Mouse (Mus musculus) ES-E14 (cell line): Measurements from ENCODE around the gene Nasp. TPM values are rescaled to one million over a fixed set of nuclear protein-coding genes. Genes with fewer than 3 reads are reported as not detected.
A peak's percentile ranks its signal among the peaks of the same experiment; 100 is the strongest.

ENCODE experiments used
- DNase-seq: peaks from one replicate; pipeline ENCODE4 v3.0.0-alpha.2; 2013; ENCODE audit warnings: low read depth, low spot score
- H3K27ac ChIP-seq: 2 replicates; pipeline ENCODE4 v1.5.1; 2012; ENCODE audit warnings: low read depth, mild to moderate bottlenecking, low read length, moderate library complexity, mixed read lengths; ENCODE audit not compliant: poor library complexity, insufficient read depth, severe bottlenecking
- H3K36me3 ChIP-seq: 2 replicates; pipeline ENCODE4 v1.6.1; 2012; ENCODE audit warnings: mild to moderate bottlenecking, low read length, moderate library complexity, mixed read lengths; ENCODE audit not compliant: control insufficient read depth, poor library complexity, insufficient read depth, severe bottlenecking
- H3K4me1 ChIP-seq, 2 experiments: fragments of 150-350 bp in 1 of 2; sonication (generic) in 1 of 2; 2 replicates each; pipeline ENCODE4 v1.6.1; 2012; ENCODE audit warnings: low read length in 2 of 2, mild to moderate bottlenecking in 1 of 2, mixed read lengths in 1 of 2; ENCODE audit not compliant: control insufficient read depth in 2 of 2, insufficient read depth in 2 of 2, poor library complexity in 1 of 2
- H3K4me3 ChIP-seq, 2 experiments: fragments of 150-350 bp in 1 of 2; sonication (generic) in 1 of 2; 2 replicates each; pipeline ENCODE4 v1.5.1; 2012; ENCODE audit warnings: low read length in 2 of 2, low read depth in 1 of 2, mild to moderate bottlenecking in 1 of 2, mixed read lengths in 1 of 2; ENCODE audit not compliant: insufficient read depth in 1 of 2, poor library complexity in 1 of 2, severe bottlenecking in 1 of 2
- H3K9ac ChIP-seq: 2 replicates; pipeline ENCODE4 v1.6.1; 2012; ENCODE audit warnings: low read depth, mild to moderate bottlenecking, low read length, mixed read lengths; ENCODE audit not compliant: poor library complexity, insufficient read depth, severe bottlenecking
- H3K9me3 ChIP-seq: fragments of 150-350 bp; sonication (generic); 2 replicates; pipeline ENCODE4 v1.6.1; 2012; ENCODE audit warnings: low read depth, mild to moderate bottlenecking, low read length; ENCODE audit not compliant: control insufficient read depth, insufficient read depth
- CHD2 ChIP-seq: IDR thresholded peaks from 2 replicates; pipeline ENCODE4 v1.6.1; 2014; ENCODE audit warnings: mild to moderate bottlenecking, low read depth, low read length, inconsistent platforms
- HCFC1 ChIP-seq: IDR thresholded peaks from 2 replicates; pipeline ENCODE4 v1.6.1; 2012; ENCODE audit warnings: low read length, inconsistent platforms, borderline replicate concordance; ENCODE audit not compliant: insufficient read depth
- MAFK ChIP-seq: IDR thresholded peaks from 2 replicates; pipeline ENCODE4 v1.6.1; 2014; ENCODE audit warnings: mild to moderate bottlenecking, low read depth, low read length, inconsistent platforms; ENCODE audit not compliant: insufficient read depth
- ZC3H11A ChIP-seq: IDR thresholded peaks from 2 replicates; pipeline ENCODE4 v1.6.1; 2012; ENCODE audit warnings: low read depth, mild to moderate bottlenecking, inconsistent platforms, low read length, borderline replicate concordance
- ZNF384 ChIP-seq: IDR thresholded peaks from 2 replicates; pipeline ENCODE4 v1.6.1; 2012; ENCODE audit warnings: low read depth, low read length, inconsistent platforms
- in situ Hi-C, 2 experiments: fragments of 600-800 bp; cut with MboI; formaldehyde crosslinking; loops; one replicate each; pipeline ENCODE4 v1.15.1; 2025; ENCODE audit warnings: low sequenced_read_pairs in 2 of 2, inconsistent platforms in 1 of 2; ENCODE audit not compliant: unreplicated experiment in 2 of 2
- total RNA-seq: library from RNA; depleted of rRNA; stranded (reverse); fragments of 300-350 nt; gene quantifications from 2 replicates; pipeline ENCODE4 v1.2.3, GENCODE M21; 2012

The Nasp gene
- total RNA-seq, 1 experiment = 342 TPM

DNA sequence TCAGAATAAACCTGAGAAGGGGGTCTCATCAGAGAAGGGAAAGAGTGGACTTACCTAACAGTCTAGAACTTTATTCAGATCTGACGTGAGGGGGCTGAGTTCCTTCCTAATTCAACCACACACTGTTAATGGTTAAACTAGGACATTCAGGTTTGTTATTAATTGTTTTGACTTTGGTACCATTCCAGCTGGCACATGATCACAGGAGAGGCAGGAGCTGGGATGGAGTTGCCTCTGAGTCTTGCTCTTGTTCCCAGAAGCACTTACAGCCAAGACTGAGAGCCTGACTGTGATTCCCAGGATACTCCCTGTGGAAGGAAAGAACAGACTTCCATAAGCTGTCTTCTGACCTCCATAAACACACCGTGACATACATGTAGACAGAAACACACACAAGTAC, 31.7 kb upstream of the Nasp start:
- H3K4me3 ChIP-seq = no peak overlapping the region
- in situ Hi-C loops = no loop called here
- peaks cover 12 to 19% of the 10 kb centered on the region in 2 experiments for H3K4me1 ChIP-seq
- H3K9ac ChIP-seq = no peak overlapping the region
- H3K36me3 ChIP-seq = no peaks in the 10 kb centered on the region
- no peaks in the 10 kb centered on the region for H3K9me3 ChIP-seq
- no peak for DNase-seq
- TF ChIP-seq MAFK = no peak
- no peak for TF ChIP-seq ZNF384
- no peak for TF ChIP-seq ZC3H11A
- no peak for TF ChIP-seq CHD2
- no peak for TF ChIP-seq HCFC1
- no peak overlapping the region for H3K27ac ChIP-seq

DNA sequence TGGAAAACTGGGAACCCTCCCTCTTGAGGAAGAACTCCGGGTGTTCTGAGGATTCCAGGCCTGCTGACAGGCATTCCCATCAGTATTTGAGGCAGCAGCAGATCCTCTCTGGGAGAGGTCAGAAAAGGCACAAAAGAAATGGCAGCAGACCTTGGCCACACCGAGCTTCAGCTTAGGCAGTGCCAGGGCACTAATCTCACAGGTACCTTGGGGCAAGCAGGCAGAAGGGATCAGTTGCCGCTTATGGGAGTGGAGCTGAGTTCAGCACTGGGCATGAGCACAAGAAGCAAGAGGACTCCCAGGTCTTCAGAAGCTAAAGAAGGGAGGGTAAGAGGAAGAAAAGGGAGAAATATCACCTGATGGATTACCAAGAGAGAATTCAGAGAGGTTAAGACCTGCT, 30.2 kb upstream of the Nasp start:
- peak overlapping the region; percentile 55; the same call in 1 of the 2 replicates for H3K27ac ChIP-seq
- H3K36me3 ChIP-seq = no peaks in the 10 kb centered on the region
- H3K4me1 ChIP-seq = peaks cover 12 to 19% of the 10 kb centered on the region in 2 experiments
- TF ChIP-seq CHD2 = no peak
- no peak for TF ChIP-seq ZC3H11A
- no peak for TF ChIP-seq HCFC1
- TF ChIP-seq ZNF384 = no peak
- TF ChIP-seq MAFK = no peak
- DNase-seq = no peak
- H3K4me3 ChIP-seq = no peak overlapping the region
- no peaks in the 10 kb centered on the region for H3K9me3 ChIP-seq
- in situ Hi-C loops = no loop called here
- peak overlapping the region; percentile 44; the same call in 1 of the 2 replicates for H3K9ac ChIP-seq

DNA sequence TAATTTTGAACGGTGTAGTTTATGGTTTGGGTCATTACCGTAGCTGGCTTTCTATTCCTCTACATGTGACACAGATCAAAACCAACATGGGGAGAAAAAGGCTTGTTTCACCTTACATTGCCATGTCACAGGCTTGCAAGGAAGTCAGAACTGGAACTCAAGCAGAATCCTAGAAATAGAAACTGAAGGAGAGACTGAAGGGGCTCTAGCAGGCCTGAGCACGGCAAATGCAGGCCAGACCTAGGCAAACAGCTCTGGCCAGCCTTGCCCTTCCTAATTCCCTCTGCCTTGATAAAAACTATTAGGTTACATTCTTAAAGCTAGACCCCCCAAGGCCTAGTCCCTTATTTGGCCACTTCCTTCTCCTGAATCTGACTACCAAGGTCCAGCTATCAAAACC, 27.9 kb upstream of the Nasp start:
- in situ Hi-C loops = no loop called here
- Histone ChIP-seq H3K4me3 (no peak overlapping the region), H3K9ac (no peak overlapping the region), H3K36me3 (no peaks in the 10 kb centered on the region), H3K4me1 (peaks cover 12 to 17% of the 10 kb centered on the region in 2 experiments), H3K9me3 (no peaks in the 10 kb centered on the region), H3K27ac (peak overlapping the region; percentile 64; the same call in 1 of the 2 replicates)
- TF ChIP-seq ZNF384 (no peak), ZC3H11A (no peak), MAFK (no peak), HCFC1 (no peak), CHD2 (no peak)
- DNase-seq = no peak

DNA sequence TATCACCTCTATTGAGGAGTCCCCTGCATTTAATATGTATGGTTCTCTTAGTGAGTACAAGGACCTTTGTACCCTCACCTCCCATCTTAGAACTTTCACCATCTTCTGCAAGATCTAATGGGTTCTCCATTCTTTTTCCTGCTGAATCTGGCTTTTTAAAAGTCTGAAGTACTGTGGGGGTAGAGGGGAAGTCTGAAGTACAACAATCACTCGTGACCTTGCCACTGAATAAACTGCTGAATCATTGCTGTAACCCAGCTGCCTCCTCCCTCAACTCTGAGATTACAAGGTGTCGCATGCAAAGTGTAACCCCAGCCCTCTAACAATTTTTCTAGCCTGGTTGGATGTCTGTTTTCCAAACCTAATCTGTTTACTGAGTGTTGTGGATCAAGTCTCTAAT, 27.4 kb upstream of the Nasp start:
- DNase-seq = no peak
- H3K4me3 ChIP-seq = no peak overlapping the region
- in situ Hi-C loops = no loop called here
- H3K27ac ChIP-seq = no peak overlapping the region; the same call in 1 of the 2 replicates
- TF ChIP-seq MAFK (peak; percentile 86), ZNF384 (no peak), ZC3H11A (no peak)
- H3K9me3 ChIP-seq = no peaks in the 10 kb centered on the region
- H3K4me1 ChIP-seq = peaks cover 12 to 17% of the 10 kb centered on the region in 2 experiments
- H3K9ac ChIP-seq = no peak overlapping the region
- H3K36me3 ChIP-seq = no peaks in the 10 kb centered on the region

DNA sequence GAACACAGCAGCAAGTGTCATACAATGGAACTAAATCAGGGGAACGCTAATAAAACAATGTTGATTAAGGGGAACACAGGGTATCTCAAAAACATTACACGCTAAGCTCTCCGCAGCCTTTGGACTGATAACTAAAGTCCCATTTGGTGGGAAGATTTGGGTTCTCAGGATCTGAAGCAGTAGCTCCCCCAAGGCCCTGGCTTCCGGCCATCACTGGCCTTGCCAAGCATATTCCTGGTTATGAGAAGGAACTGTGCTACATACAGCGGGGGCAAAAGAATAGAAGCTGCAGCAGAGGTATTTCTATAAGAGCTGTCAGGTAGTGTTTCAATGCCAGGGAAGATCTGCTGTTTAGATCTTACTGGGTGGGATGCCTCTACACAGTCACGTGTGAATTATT, 25.5 kb upstream of the Nasp start:
- H3K9ac ChIP-seq = no peak overlapping the region

More for the DNA sequence above, 25.5 kb upstream of the Nasp start:
- H3K9me3 ChIP-seq = no peaks in the 10 kb centered on the region
- no peak for TF ChIP-seq CHD2
- TF ChIP-seq ZNF384 = no peak
- no peak for TF ChIP-seq MAFK
- no peak for TF ChIP-seq ZC3H11A
- no peak for TF ChIP-seq HCFC1
- DNase-seq = no peak
- H3K4me3 ChIP-seq = no peak overlapping the region
- in situ Hi-C loops = no loop called here
- H3K4me1 ChIP-seq = peaks cover 12 to 14% of the 10 kb centered on the region in 2 experiments
- H3K27ac ChIP-seq = no peak overlapping the region
- H3K36me3 ChIP-seq = no peaks in the 10 kb centered on the region
